Mouse (Mus musculus) kidney, postnatal 0 days (tissue): ENCODE data around the gene Dennd4a. TPM values are rescaled to one million over a fixed set of nuclear protein-coding genes. Genes with fewer than 3 reads are reported as not detected.

Source experiments
- ATAC-seq: fragments of 200-750 bp; cut with Nextera tagmentation; replicated peaks from 2 replicates; pipeline ENCODE4 v1.8.0; 2017; ENCODE audit warnings: low read depth, moderate number of reproducible peaks, moderate TSS enrichment, moderate library complexity; ENCODE audit not compliant: low FRiP score
- DNase-seq: peaks from one replicate; pipeline ENCODE4 v3.0.0-alpha.2; 2016; ENCODE audit warnings: low spot score
- H3K27ac ChIP-seq: fragments of 300-500 bp; sonication (generic); 2 replicates; pipeline ENCODE4 v1.5.1; 2014; ENCODE audit warnings: mild to moderate bottlenecking
- H3K27me3 ChIP-seq: fragments of 300-500 bp; sonication (generic); 2 replicates; pipeline ENCODE4 v1.6.1; 2014; ENCODE audit warnings: low read length, mixed read lengths; ENCODE audit not compliant: insufficient read depth
- H3K36me3 ChIP-seq: fragments of 300-500 bp; sonication (generic); 2 replicates; pipeline ENCODE4 v1.6.1; 2014; ENCODE audit warnings: low read length, mixed read lengths; ENCODE audit not compliant: insufficient read depth
- H3K4me1 ChIP-seq: fragments of 300-500 bp; sonication (generic); replicated peaks from 2 replicates; pipeline ENCODE4 v1.6.1; 2014; ENCODE audit warnings: antibody characterized with exemption, low read length, mixed read lengths; ENCODE audit not compliant: insufficient read depth
- H3K4me2 ChIP-seq: fragments of 300-500 bp; sonication (generic); 2 replicates; pipeline ENCODE4 v1.6.1; 2014; ENCODE audit warnings: mild to moderate bottlenecking, low read length, moderate library complexity, mixed read lengths
- H3K4me3 ChIP-seq: fragments of 300-500 bp; sonication (generic); replicated peaks from 2 replicates; pipeline ENCODE4 v1.5.1; 2014; ENCODE audit warnings: low read depth, low read length
- H3K9ac ChIP-seq: fragments of 300-500 bp; sonication (generic); 2 replicates; pipeline ENCODE4 v1.6.1; 2014; ENCODE audit warnings: low read depth, low read length
- H3K9me3 ChIP-seq: fragments of 300-500 bp; sonication (generic); replicated peaks from 2 replicates; pipeline ENCODE4 v1.6.1; 2016; ENCODE audit warnings: low read length, inconsistent platforms, mixed read lengths
- CTCF ChIP-seq: IDR thresholded peaks from 2 replicates; pipeline ENCODE4 v1.5.1; 2016; ENCODE audit warnings: antibody characterized with exemption, low read depth, mild to moderate bottlenecking, moderate library complexity
- WGBS: fragments of 180-500 bp; shearing (Covaris S2); extraction: QIAGEN DNeasy Blood & Tissue Kit; methylation state at CpG from one replicate; pipeline ENCODE4 v1.1.7; 2014; 5-methylcytosine and 5-hydroxymethylcytosine counted together
- polyA plus RNA-seq: library from polyadenylated mRNA; unstranded; fragments of >200 nt; fragmentation: Nextera tagmentation; extraction: Ambion mirVana; gene quantifications from 2 replicates; pipeline ENCODE4 v1.2.1, GENCODE M21; 2015

Dennd4a gene
- polyA plus RNA-seq, 1 experiment from 2014 or later, result 2.7 TPM

GRCm38 (mm10) chr9:64777441-64777987 is 33.6 kb upstream of the Dennd4a start:
- Histone ChIP-seq H3K9ac (no peak overlapping the region), H3K4me3 (no peak overlapping the region), H3K4me2 (no peak overlapping the region), H3K27me3 (no peaks in the 10 kb centered on the region), H3K36me3 (no peaks in the 10 kb centered on the region), H3K4me1 (no peaks in the 10 kb centered on the region), H3K9me3 (no peaks in the 10 kb centered on the region), H3K27ac (no peak overlapping the region)
- no peak for TF ChIP-seq CTCF
- ATAC-seq (no peak), DNase-seq (no peak)
- 81% methylated on average over 4 of the region's 4 CpGs for WGBS

GRCm38 (mm10) chr9:64778151-64778550 is 33.0 kb upstream of the Dennd4a start:
- H3K9ac ChIP-seq, result no peak overlapping the region
- H3K27me3 ChIP-seq, result no peaks in the 10 kb centered on the region
- WGBS, result 72% methylated on average over 1 of the region's 1 CpGs
- TF ChIP-seq CTCF, result no peak
- no peak overlapping the region for H3K4me3 ChIP-seq
- H3K36me3 ChIP-seq, result no peaks in the 10 kb centered on the region
- H3K27ac ChIP-seq, result no peak overlapping the region
- no peaks in the 10 kb centered on the region for H3K9me3 ChIP-seq
- DNase-seq, result no peak
- no peak for ATAC-seq
- H3K4me2 ChIP-seq, result no peak overlapping the region
- H3K4me1 ChIP-seq, result no peaks in the 10 kb centered on the region

- Histone ChIP-seq H3K4me2 (no peak overlapping the region), H3K36me3 (no peaks in the 10 kb centered on the region), H3K4me1 (no peaks in the 10 kb centered on the region), H3K4me3 (no peak overlapping the region), H3K9me3 (no peaks in the 10 kb centered on the region), H3K27ac (no peak overlapping the region), H3K27me3 (no peaks in the 10 kb centered on the region), H3K9ac (no peak overlapping the region)
- WGBS, result 44% methylated on average over 7 of the region's 7 CpGs
- peak; percentile 73 for TF ChIP-seq CTCF
- ATAC-seq (no peak), DNase-seq (peak; percentile 70)
These were observed 31.5 kb upstream of the Dennd4a start for GRCm38 (mm10) chr9:64779628-64780027.

- no peak for TF ChIP-seq CTCF
- no peak for ATAC-seq
- no peak for DNase-seq
- 83% methylated on average over 7 of the region's 7 CpGs for WGBS
- H3K36me3 ChIP-seq, result no peaks in the 10 kb centered on the region
- H3K9ac ChIP-seq, result no peak overlapping the region
- no peaks in the 10 kb centered on the region for H3K4me1 ChIP-seq
- no peaks in the 10 kb centered on the region for H3K9me3 ChIP-seq
- no peak overlapping the region for H3K4me3 ChIP-seq
- no peak overlapping the region for H3K4me2 ChIP-seq
- no peaks in the 10 kb centered on the region for H3K27me3 ChIP-seq
- no peak overlapping the region for H3K27ac ChIP-seq
These were observed 27.6 kb upstream of the Dennd4a start for GRCm38 (mm10) chr9:64783511-64783910.

GRCm38 (mm10) chr9:64784841-64785240 is 26.3 kb upstream of the Dennd4a start:
- TF ChIP-seq CTCF, result peak; percentile 85
- no peaks in the 10 kb centered on the region for H3K36me3 ChIP-seq
- DNase-seq, result peak; percentile 64
- H3K27ac ChIP-seq, result no peak overlapping the region
- no peak for ATAC-seq
- H3K4me1 ChIP-seq, result no peaks in the 10 kb centered on the region
- WGBS, result 33% methylated on average over 4 of the region's 4 CpGs
- no peaks in the 10 kb centered on the region for H3K27me3 ChIP-seq
- H3K4me3 ChIP-seq, result no peak overlapping the region
- no peak overlapping the region for H3K9ac ChIP-seq
- H3K9me3 ChIP-seq, result no peaks in the 10 kb centered on the region
- no peak overlapping the region for H3K4me2 ChIP-seq

GRCm38 (mm10) chr9:64786216-64786905 is 24.8 kb upstream of the Dennd4a start:
- no peak overlapping the region for H3K9ac ChIP-seq
- TF ChIP-seq CTCF, result no peak
- 79% methylated on average over 9 of the region's 9 CpGs for WGBS
- no peak overlapping the region for H3K27ac ChIP-seq
- no peaks in the 10 kb centered on the region for H3K36me3 ChIP-seq
- no peak overlapping the region for H3K4me3 ChIP-seq
- H3K4me2 ChIP-seq, result no peak overlapping the region
- ATAC-seq, result no peak
- no peaks in the 10 kb centered on the region for H3K27me3 ChIP-seq
- no peaks in the 10 kb centered on the region for H3K4me1 ChIP-seq
- no peak for DNase-seq
- H3K9me3 ChIP-seq, result no peaks in the 10 kb centered on the region
